Mouse (Mus musculus): ENCODE data around the gene Dpp9.

GRCm38 (mm10) chr17:56196860-56197259, 21.8 kb downstream of the Dpp9 start:
- TF ChIP-seq CTCF (IDR thresholded peaks at IDR 0.05; ENCODE audit: low read depth) (peak; percentile 81), EP300 (IDR thresholded peaks at IDR 0.05; ENCODE audit: low read depth) (no peak)
